Mouse (Mus musculus): ENCODE results near the gene Sdhaf1.
A peak's percentile ranks its signal among the peaks of the same experiment; 100 is the strongest.

Gene Sdhaf1

DNA sequence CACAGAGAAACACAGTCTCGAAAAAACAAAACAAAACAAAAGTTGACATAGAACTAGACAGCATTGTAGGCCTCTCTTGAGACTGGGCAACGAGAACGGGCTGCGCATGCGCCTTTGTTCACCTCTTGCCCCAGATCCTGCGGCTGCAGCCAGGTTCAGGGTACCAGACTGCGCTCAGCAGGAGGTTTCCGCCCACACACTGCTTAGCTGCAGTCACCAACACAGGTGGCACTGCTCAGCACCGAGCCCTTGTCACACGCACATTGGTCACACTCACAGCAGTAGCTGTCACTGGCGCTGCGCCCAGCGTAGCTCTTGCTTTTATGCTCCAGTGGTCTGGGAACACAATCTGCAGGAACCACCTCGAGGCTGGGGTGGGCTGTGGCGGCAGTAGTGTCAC lies 3.4 kb upstream of the Sdhaf1 start:
- ATAC-seq (ENCODE audit: insufficient number of reproducible peaks, low FRiP score, low TSS enrichment): peak; percentile 56; the same call in 1 of the 2 replicates

- ATAC-seq (ENCODE audit: insufficient number of reproducible peaks, low FRiP score, low TSS enrichment): no peak
Measured at GRCm38 (mm10) chr7:30326427-30326826, 2.7 kb upstream of the Sdhaf1 start.

- no peak for ATAC-seq (ENCODE audit: insufficient number of reproducible peaks, low FRiP score, low TSS enrichment)
Measured at GRCm38 (mm10) chr7:30325364-30325763, 1.7 kb upstream of the Sdhaf1 start.

DNA sequence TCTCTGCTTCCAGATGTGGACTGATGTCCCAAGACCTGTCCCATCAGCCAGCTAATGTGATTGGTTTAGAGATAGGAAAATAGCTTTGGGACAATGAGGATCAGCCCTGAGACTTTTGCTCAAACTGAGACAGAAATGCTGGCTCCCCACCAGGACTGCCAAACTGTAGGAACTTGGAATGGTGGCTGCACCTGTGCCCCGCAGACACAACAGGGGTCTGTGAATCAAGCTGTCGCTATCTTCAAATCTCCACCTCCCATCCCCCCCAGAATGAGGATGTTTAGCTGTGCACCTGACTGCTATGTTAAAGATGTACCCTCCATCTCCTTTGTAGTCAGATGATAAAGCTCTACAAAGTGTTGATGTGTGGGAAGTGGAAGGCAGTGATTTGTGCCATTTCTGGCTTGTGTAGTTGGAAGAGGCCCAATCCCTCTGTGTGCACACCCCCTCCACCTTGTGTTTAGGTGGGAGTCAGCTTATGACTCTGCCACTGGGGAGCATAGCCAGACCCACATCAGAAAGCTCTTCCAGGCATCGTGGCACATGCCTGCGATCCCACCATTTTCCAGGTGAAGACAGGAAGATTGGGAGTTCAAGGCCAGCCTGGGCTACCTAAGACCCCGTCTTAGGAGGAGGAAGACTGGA lies 727 bp upstream of the Sdhaf1 start:
- ATAC-seq (ENCODE audit: insufficient number of reproducible peaks, low FRiP score, low TSS enrichment): no peak

- ATAC-seq (ENCODE audit: insufficient number of reproducible peaks, low FRiP score, low TSS enrichment): no peak
Measured at GRCm38 (mm10) chr7:30322865-30323264, 830 bp downstream of the Sdhaf1 start.

GRCm38 (mm10) chr7:30322285-30322667 lies 1.4 kb downstream of the Sdhaf1 start:
- ATAC-seq (ENCODE audit: insufficient number of reproducible peaks, low FRiP score, low TSS enrichment): peak; percentile 83

- ATAC-seq (ENCODE audit: insufficient number of reproducible peaks, low FRiP score, low TSS enrichment): peak; percentile 58; the same call in 1 of the 2 replicates
Measured at GRCm38 (mm10) chr7:30321539-30322284, 2.0 kb downstream of the Sdhaf1 start, which contains the start of gene E130208F15Rik. Gene E130208F15Rik, plus strand, starts transcription at chr7:30321740.

DNA sequence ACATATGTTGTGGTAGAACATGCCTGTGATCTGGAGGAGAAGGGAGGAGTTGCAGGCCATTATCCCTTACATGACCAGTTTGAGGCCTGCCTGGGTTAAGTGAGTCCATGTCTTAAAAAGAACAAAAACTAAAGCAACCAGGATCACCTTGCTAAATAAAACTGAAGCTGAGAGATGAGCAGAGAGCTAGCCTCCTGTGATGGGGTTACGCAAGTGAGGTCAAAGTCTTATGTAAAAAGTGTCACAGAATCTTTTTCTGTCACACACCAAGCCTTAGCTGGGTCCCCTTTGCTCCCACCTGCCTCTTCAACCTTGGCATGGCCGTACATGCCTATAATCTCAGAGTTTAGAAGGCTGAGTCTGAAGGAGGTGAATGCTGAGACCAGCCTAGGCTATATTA lies 2.7 kb downstream of the Sdhaf1 start:
- ATAC-seq (ENCODE audit: insufficient number of reproducible peaks, low FRiP score, low TSS enrichment): no peak

DNA sequence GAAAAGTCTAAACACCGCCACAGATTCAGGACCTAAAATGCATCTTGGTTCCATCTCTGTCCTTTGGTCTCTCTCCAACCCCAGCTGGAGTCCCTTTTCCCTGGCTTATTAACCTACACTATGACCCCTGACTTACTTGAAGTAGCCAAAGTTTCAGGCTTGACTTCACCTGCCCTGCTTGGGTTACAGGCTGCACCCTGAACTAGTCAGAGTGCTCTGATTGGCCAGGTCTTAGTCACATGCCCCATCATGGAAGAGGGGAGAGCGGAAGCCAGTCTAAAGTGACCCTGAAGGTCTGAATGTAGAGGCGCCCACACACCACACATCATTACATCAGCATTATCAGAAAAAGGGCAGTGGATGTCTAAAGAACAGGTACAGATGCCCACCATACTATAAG lies 5.6 kb downstream of the Sdhaf1 start:
- ATAC-seq (ENCODE audit: insufficient number of reproducible peaks, low FRiP score, low TSS enrichment): no peak

GRCm38 (mm10) chr7:30315559-30316529 lies 7.9 kb downstream of the Sdhaf1 start:
- no peak for ATAC-seq (ENCODE audit: insufficient number of reproducible peaks, low FRiP score, low TSS enrichment)

DNA sequence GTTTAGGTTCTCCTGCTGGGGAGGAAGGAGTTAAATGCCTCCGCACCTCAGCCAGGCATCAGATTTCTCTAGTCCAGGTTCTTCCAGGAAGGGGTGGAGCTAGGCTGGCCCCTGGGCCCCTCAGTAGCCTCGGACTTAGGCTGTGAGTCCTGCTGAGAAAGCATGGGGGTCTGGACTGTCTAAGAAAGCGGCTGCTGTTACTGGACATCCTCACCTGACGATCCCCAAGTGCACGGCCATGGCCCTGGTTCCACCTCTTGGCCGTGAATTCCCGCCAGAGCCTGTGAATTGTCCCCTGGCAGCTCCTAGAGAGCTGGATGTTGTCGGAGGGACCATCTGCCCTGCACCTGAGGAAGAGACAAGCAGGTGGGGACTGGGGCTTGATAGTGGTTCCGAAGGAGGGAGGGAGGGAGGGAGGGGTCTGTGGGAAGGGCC lies 9.0 kb downstream of the Sdhaf1 start, which contains the start of gene Syne4:
Gene Syne4 (plus strand): TSS at position 87 of the 435 bp plus-strand sequence.
- ATAC-seq (ENCODE audit: insufficient number of reproducible peaks, low FRiP score, low TSS enrichment): no peak

- ATAC-seq (ENCODE audit: insufficient number of reproducible peaks, low FRiP score, low TSS enrichment): no peak
Measured at GRCm38 (mm10) chr7:30313666-30314320, 9.9 kb downstream of the Sdhaf1 start.

DNA sequence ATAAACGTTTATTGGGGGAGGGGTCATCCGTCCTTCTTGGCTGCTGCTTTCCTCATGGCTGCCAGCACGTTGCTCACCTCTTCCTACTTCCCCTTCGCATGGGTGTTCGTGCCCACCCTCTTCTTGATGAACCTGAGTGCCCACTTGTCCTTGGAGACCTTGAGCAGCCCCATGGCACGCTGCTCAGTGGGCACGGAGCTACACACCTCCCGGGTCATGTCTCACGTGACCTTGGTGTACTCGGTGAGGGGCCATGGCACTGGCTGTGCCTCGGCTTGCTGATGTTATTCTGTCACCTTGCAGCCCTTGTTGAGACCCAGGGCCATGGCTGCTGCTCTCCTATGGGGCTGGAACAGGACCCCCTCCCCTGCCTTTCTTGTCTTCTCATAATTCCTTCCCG lies 13.6 kb downstream of the Sdhaf1 start:
- no peak for ATAC-seq (ENCODE audit: insufficient number of reproducible peaks, low FRiP score, low TSS enrichment)

DNA sequence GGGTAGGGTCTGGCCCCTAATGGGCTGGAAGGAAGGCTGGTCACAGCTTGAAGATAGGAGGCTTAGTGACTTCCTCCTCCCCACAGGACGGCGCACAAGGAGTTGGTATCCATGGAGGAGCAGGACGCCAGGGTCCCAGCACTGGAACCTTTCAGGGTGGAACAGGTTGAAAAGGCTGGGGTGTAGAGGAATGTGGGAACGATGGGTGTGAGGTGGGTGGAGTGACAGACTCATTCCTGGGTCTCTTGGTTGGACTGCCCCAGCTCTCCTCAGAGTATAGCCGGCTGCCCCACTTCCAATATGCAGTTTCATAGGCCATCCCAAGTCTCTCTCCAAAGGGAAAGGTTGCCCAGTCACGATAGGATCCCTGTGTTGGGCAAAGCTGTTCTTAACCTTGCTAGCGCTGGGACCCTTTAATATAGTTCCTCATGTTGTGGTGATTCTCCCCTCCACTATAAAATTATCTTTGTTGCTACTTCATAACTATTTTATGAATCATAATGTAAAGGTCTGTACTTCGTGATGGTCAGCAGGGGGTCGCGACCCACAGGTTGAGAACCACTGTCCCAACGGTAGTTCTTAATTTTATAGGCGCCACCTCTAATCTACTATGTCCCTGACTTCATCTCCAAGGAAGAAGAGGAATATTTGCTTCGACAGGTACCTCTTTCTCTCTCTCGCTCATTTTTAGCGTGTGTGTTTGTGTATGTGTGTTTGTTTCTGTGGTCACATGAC lies 14.1 kb downstream of the Sdhaf1 start:
- no peak for ATAC-seq (ENCODE audit: insufficient number of reproducible peaks, low FRiP score, low TSS enrichment)

GRCm38 (mm10) chr7:30308076-30309005 lies 15.4 kb downstream of the Sdhaf1 start, which contains the start of gene Alkbh6:
Gene Alkbh6, plus strand, starts transcription at chr7:30308717.
- peak; percentile 98 for ATAC-seq (ENCODE audit: insufficient number of reproducible peaks, low FRiP score, low TSS enrichment)

DNA sequence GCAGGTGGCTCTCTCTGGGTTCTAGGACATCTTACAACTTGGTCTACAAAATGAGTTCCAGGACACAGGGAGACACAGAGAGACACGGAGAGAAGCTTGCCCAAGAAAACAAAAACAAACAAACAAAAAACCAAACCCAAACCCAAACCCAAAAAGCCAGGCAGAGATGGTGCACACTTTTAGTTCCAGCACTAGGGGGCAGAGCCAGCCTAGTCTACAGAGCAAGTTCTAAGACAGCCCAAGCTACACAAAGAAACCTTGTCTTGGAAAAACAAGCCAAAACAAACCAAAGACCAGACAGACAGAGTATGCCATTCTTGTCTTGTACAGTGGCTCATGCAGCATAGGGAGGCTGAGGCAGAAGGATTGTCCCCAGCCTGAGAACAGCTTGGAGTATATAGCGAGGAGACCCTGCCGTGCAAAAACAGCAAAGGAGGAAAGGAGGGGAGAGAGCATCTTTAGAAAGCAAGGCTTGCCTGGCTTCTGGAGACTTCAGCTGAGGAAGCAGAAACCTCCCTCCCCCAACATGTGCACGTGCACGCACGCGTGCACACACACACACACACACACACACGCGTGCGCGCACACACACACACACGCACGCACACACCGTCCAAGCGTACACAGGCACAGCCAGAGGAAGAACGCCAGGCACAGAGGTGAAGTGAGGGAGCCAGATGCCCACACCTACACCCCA lies 17.5 kb downstream of the Sdhaf1 start:
- no peak for ATAC-seq (ENCODE audit: insufficient number of reproducible peaks, low FRiP score, low TSS enrichment)

DNA sequence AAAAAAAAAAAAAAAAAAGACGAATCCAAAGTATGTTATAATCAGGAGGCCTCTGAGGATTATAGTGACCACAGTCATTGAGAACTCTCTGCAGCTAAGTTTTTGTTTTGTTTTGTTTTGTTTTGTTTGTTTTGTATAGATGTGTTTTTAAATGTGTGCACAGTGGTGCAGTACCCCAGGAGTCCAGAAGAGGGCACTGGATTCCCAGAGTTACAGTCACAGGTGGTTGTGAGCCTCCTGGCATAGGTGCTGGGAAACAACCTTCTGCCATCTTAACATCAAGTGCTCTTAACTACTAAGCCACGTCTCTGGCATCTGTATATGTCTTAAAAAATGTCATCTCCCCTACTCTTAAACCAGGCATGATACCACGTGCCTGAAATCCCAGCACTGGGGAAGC lies 22.8 kb downstream of the Sdhaf1 start:
- no peak for ATAC-seq (ENCODE audit: insufficient number of reproducible peaks, low FRiP score, low TSS enrichment)

DNA sequence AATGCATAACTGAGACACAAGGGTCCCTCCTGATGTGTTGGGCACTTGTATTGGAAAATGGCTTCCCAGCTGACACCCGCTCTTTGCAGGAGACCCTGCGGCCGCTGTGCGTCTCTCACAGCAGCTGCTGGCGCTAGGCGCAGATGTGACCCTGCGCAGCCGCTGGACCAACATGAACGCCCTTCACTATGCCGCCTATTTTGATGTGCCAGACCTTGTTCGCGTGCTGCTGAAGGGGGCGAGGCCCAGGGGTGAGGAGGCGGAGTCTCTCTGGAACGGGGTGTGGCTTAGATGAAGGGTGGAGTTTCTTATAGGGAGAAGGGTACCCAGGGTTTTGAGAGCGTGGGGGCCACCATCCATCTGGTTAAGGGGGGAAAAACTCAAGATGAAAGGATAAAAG lies 26.4 kb downstream of the Sdhaf1 start:
- ATAC-seq (ENCODE audit: insufficient number of reproducible peaks, low FRiP score, low TSS enrichment): no peak

Measured in cerebellum, adult (tissue).